Mouse (Mus musculus): ENCODE measurements around the gene Vamp4.

Vamp4 gene

DNA sequence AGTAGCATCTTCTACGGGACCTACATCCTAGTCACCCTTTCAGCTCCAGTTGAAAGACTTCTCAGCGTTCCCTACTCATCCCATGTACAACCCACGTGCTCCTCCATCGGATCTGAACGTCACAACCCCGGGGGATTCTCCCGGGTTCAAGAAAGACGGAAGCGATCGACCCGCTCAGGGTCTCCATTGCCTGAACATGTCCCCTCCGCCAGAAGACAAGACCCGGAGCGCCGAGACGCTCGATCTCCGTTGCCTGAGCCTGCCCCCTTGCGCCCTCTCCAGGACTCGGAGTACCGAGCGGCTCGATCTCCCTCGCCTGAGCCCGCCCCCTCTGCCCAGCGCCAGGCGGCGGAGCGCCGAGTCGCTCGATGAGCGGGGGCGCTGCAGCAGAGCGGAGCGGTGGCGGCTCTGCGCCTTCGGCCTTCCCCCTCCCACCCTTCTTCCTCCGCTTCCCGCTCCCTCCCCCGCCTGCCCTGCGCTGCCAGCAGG lies at the start of gene Vamp4:
TSS of gene Vamp4 (plus strand) at position 256 of the 489 bp plus-strand sequence.
- peak; percentile 96 for DNase-seq

- peak; percentile 25 for DNase-seq
Measured at GRCm38 (mm10) chr1:162529651-162530050, 40.7 kb upstream of the Vamp4 start.

DNA sequence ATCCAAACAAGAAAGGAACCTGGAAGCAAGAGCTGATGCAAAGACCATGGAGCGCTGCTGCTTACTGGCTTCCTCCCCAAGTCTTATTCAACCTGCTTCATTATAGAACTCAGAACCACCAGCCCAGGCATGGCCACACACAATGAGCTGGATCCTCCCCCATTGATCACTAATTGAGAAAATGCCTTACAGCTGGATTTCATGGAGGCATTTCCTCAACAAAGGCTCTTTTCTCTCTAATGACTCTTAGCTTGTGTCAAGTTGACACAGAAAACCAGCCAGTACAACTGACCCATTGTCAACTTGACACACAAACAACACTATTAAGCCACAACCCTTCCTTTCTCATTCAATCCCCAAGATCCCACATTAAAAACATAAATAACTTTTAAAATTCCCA lies 39.6 kb upstream of the Vamp4 start:
- no peak for DNase-seq

DNA sequence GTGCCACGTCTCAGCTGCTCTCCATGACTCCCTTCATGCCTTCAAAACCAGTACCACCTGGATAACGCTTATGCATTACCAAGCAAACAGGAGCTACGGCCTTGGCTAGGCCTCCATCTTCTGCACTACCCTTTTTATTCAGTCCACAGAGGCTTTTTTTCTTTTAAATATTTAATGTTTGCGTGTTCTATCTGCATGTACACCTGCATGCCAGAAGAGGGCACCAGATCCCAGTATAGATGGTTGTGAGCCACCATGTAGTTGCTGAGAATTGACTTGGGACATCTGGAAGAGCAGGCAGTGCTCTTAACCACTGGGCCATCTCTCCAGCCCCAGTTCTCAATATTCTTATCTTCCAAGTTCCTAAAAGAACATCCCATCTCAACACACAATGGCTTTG lies 38.7 kb upstream of the Vamp4 start:
- DNase-seq: no peak

GRCm38 (mm10) chr1:162532330-162532729 lies 38.0 kb upstream of the Vamp4 start:
- DNase-seq: no peak

DNA sequence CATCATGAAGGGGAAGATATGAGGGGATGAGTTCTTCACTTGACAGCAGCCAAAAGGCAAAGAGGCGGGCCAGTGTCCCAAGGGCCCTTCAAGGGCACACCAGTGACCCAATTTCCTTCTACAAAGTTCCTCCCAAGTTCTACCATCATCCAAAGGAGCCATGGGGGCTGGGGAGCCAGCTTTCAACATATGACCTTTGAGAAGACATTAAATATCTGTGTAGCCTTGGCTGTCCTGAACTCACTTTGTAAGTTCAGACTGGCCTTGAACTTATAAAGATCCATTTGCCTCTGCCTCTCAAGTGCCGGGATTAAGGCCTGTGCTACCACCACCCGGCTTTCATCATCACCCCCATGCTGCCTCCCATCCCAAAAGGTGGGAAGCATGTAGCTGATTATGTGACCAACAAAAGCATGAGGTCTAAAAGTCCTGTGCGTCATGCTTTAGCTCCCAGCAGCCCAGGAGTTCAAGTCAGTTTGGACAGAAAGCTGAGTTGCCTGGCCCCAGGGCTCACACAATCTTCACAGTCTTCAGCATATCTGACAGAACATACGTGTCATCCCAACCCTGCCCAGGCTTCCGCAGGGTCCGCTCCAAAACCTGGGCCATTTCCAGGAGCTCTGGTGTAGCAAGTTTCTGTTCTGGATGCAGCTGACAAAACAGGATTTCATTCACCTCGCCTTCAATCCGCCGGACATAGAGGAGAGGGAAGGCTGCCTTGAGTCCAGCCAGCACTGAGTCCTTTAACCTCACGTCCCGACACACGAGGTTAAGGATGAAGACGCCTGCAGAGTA lies 36.4 kb upstream of the Vamp4 start:
- no peak for DNase-seq

DNA sequence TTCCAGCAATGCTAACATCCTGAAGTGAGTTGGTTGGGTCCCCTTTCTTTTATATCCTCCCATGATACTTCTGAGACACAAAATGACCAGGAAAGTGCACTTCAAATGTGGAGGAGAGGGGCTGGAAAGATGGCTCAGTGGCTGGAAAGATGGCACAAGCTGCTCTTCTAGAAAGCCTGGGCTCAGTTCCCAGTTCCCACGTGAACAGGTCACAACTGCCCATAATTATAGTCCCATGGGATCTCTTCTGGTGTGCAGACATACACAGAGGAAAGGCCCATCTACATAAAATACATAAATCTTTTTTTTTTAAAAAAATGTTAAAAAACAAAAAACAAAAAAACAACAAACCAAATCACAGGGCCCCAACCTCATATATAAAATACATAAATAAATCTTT lies 27.1 kb upstream of the Vamp4 start:
- DNase-seq: no peak

DNA sequence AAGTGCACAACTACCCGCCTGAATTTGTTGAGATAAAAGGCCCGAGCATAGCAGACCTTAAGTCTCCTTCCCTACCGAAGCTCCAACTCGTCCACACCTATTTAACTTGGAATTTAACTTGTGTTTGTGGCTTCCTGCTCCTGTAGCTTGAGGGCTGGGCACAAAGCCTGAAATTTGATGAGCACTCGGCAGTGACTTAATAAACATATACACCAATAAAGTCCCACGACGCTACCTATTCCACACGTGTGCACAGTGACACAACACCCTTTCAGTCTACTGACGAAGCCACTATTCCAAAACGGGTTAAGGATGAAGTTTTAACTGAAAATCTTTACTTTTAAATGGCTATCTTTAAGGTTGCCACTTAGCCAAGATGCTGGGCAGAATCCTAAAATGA lies 22.7 kb upstream of the Vamp4 start:
- no peak for DNase-seq

DNA sequence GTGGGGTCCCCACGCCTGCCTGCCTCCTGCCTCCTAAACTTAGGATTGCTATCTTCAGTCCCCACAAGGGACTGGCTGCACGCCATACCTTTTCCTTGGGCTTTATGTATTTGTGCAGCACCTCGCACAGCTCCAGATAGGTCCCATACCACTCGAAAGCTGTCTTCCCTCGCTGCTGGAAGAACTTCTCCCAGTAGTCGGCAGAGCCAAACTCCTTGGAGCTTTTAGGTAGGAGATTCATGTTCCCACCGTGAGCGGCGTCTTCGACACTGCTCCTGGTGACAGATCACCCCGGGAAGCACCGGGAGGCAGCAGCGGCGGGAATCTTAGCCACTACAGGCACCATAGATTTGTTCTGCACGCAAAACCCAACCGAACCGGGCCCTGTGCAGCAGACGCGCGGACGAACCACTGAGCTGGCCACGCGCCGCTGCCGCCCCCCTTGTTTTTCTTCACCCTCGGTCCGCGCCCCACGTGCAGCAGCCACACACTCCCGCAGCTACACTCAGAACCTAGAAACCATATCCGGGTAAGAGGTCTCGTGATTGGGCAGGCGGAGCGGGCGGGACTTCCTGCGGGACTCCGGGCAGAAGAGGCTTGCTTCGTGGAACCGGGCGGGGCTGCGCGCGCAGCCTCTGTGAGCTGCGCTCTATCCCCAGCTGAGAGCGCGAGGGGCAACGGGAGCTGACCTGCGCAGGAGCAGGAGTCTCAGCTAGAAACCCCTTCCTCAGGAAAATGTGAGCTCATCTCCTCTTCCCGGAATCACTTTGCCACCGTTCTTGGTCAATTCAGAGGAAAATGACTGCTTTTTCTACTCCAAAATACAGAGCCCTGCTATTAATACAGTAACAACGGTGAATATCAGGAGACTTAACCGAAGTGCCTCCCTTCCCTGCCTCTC lies 22.0 kb upstream of the Vamp4 start, which contains the start of gene Mettl13:
TSS of gene Mettl13 (minus strand) at position 536 of the 901 bp plus-strand sequence.
- peak; percentile 95 for DNase-seq

DNA sequence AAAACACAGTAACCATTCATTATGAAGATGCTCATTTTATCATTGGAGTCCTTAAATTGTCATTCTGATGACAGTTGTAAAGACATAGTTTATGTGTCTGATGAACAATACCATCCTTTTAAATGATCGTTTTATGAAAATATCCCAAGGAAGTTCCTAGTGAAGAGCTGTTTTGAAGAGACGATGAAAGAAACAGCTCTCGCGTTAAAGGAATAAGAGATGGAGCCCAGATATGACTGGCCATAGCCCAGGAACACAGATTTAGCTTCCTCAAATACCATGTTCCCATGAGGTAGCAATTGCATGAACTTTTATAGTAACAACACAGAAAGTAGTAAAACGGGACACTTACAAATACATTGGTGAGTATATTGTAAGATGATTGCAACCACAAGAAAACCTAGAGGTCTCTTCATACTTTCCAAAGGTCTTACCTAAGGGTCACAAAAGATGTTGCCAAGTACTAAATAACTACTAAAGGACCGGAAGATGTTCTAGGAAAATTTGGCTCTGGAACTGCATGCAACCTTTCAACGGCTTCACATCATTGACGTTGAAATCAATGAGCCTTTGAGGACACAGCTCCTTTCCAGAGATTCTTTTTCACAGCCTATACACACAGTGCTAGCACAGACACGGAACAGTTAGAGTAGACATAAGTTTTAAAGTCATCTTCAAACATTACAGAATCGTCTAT lies 21.2 kb upstream of the Vamp4 start:
- DNase-seq: no peak

DNA sequence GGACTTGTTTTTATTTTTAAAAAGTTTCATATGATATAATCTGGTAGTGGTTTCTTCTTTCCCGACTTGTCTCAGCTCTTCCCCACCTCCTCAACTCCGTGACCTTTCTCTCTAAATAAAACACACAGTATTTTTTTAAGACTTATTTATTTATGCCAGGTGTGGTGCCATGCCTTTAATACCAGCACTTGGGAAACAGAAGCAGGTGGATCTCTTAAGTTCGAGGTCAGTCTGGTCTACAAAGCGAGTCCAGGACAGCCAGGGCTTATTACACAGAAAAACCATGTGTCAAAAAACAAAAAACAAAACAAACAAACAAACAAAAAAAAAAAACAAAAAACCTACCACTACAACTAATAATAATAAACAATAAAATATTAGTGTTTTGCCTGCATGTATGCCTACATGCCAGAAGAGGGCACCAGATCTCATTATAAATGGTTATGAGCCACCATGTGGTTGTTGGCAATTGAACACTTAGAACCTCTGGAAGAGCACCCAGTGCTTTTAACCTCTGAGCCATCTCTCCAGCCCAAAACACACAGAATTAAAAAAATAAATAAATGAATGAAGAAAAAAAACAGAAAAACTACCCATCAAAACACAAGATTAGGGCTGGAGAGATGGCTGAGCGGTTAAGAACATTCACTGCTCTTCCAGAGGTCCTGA lies 20.6 kb upstream of the Vamp4 start:
- DNase-seq: no peak

DNA sequence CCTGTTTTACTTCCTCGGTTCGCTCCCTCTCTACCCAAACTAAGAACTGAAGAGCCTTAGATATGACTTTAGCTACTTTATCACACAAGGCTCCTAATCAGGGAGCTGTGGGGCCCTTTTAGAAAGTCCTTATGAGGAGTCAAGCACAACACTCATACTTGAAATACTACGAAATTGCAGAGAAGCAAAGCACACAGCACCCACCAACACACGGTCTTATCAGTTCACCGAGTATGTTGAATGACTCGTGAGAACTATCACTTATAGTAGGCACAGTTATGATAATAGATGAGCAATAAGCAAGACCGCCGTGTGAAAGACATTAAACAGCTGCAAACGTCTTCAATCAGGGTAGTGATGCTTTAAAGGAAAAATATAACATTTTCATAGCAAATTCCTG lies 17.4 kb upstream of the Vamp4 start:
- no peak for DNase-seq

DNA sequence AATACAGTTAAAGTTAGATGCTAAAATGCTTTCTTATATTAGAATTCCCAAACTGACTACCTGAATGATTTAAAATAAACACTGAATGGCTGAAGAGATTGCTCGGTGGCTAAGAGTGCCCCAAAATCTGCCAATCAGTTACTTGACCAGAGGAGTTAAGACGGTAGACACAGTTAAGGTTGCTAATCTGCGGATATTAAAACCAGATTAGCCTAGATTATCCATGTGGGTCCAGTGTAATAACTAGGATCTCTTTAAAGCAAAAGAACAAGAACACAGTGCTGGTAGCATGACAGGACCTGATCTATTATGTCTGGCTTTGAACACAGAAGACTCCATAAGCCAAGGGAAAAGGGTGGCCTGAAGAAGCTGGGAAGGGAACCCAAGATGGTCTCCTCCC lies 16.1 kb upstream of the Vamp4 start:
- no peak for DNase-seq

DNA sequence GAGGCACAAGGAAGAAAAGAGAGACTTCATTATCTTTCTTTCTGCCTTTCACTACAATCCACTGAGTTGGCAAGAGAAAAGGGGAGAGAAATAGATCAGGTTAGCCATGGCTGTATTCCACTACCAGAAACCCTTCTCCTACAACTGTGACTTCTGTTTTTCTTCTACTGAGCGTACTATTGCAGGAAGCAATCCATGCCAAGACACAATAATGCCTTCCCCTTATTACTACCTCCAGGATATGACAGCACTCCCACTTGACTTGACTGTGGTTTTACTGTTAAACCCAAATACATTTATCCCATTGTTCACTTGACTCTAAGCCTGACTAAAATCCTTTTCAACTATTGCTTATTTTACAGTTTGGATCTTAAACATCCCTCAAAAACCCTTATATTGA lies 7.1 kb upstream of the Vamp4 start:
- no peak for DNase-seq

DNA sequence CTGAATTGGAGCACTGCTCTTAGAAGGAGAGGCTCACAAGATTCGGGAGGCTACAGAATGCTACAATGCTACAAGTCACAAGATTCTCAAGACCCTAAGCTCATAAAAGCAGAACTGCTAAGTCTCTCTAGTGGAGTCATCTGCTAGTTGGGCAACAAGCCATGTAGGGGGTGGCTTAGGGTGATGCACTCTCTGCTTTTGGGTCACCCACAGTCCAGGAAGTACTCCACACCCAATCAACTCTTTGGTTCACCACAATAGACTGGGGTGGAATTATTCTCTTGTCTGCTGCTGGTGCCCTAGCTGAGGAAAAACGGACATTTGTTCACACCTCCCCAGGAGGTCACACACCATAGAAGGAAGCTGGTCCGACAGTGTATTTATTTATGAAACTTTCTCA lies 5.3 kb upstream of the Vamp4 start:
- peak; percentile 23 for DNase-seq

DNA sequence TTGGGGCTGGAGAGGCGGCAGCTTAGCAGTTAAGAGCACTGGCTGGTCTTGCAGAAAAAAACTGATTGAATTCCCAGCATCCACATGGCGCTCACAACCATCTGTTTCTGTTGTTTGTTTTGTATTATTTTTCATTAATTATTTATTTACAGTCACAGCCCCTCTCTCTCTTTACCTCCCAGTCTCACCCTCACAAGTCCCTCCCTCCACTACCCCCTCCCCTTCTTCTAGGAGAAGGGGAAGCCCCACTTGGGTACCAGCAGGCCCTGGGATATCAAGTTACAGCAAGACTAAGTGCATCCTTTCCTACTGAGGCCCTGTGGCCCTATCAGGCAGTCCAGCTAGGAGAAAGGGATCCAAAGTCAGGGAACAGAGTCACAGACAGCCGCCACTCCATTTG lies 3.0 kb upstream of the Vamp4 start:
- DNase-seq: no peak

DNA sequence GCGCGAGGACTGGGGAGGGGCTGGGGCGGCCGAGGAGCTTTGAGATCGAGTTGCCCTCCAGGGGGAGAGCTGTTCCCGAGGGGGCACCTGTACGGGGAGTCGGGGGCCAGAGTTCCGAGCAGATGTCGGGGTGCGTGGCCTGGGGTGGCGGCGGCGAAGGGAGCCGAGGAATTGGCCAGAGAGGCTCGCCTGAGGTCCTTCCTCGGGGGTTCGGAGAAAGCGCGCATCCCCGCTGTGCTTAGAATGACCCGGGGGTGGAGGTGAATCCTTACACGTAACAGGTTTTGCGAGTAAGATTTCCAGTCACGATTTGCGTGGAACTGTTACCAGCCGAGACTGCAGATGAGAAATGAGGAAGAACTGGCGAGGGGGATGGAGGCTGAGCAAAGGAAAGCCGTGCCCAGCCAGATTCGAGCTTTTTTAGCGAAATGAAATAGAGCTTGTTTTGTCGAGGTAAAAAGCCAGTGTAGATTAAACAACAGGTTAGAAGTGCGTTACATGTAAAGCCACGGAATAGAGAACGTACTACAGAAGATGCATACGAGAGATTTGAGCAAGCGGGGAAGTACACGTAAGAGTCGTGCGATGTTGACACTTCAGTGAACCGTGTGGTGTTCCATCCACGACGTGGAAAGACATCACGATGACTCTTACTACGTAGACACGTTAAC lies 751 bp downstream of the Vamp4 start:
- peak; percentile 27 for DNase-seq

- no peak for DNase-seq
Measured at GRCm38 (mm10) chr1:162575098-162575497, 4.8 kb downstream of the Vamp4 start.

DNA sequence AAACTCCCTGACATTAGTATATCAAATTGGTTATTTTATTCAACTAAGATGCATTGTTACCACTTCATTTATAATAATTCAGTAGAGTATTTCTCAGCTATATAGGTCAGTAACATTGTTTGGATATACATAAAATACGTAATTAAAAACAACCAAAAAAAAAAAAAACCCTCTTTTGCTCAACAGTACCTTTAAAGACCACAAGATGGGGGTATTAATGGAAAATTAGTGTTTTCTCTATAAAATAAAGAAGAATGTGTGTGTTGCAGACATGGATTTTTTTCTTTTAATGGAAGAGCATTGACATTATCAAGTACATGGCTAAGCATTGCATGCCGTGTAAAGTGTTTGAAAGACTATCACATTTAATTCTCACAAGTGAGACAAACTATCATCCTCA lies 12.6 kb downstream of the Vamp4 start:
- no peak for DNase-seq

DNA sequence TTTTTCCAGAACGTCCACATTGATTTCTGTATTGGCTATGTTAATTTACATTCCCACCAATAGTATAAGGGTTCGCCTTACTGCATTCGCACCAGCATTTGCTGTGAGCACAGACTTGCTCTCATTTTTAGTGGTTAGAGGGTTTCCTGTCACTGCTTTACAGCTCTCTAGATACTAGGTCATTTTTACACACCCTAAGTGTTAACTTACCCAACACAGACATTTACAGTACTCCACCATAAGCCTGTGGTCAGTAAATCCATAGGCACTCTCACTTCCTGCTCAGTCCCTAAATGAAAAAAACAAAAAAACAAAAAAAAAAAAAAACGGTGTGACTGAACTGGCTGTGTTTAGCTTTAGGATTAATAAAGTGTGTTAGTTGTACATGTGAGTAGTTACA lies 16.0 kb downstream of the Vamp4 start:
- DNase-seq: no peak

DNA sequence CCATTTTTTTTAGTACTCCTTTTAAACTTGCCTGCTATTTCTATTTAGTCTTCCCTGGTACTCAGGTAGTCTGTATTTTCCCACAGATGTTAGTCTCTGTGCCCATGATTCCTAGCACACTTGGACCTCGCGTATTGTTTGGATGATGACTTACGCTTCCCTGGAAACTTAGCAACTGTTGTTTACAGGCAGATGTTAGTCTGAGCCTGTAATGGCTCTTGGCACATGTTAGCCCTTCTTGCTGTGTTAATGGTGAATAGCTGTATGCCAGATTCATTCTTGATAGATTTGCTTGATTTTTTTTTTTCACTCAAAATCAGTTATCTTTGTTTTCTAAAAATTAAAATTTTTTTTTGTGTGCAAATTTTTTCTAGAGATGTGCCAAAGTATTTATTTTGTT lies 18.3 kb downstream of the Vamp4 start:
- DNase-seq: no peak

GRCm38 (mm10) chr1:162589443-162589842 lies 19.1 kb downstream of the Vamp4 start:
- DNase-seq: peak; percentile 14
